Mouse (Mus musculus) layer of hippocampus, adult 11-12 months (tissue): ENCODE data around the gene Gm15056.

Experiments
- DNase-seq: peaks from one replicate; pipeline ENCODE4 v3.0.0; 2022; ENCODE audit warnings: low spot score

Gene Gm15056

DNA sequence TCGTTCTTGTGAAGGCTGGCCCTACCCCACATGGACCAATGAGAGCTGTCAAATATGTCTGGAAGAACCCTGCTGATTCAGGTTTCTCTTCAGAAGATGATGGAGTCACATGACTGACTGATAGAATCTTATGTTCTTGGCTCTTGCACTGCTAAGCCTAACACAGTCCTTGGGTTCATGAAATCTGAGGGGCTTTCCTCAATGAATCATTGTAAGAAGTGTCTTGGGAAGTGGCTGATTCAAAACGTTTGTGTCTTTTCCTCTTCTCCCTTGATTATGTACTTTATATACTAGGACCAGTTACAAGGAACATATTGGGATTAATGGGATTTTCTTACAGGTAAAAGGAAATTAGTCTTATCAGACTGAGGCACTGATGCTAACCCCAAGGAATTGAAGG lies at the start of gene Gm15056:
Gene Gm15056 (minus strand): TSS at position 101 of the 400 bp plus-strand sequence.
- DNase-seq = no peak

DNA sequence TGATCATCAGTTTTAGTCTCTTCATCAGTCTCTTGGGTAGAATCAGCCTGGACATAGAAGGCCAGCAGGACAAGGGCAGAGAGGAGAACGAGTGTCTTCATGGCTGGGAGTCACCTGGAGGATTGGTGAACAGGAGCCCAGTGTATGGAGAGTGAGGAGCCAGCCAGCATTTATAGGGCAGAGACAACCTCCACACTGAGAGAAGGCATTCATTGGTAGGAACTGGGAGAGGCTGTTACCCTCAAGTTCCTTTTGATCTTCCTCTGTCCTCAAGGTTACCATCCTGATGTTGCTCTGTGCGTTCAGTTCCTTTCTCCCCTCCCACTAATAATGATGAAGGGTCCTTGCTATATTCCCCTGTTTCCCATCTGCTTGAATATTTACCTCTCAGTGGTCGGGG lies 42.2 kb upstream of the Gm15056 start, which contains the start of gene AY761185:
Gene AY761185 (minus strand): TSS at position 101 of the 400 bp plus-strand sequence.
- DNase-seq = no peak

GRCm38 (mm10) chr8:20921971-20922370 lies 19.5 kb upstream of the Gm15056 start, which contains the start of gene Gm6040:
TSS of gene Gm6040 (minus strand) at chr8:20922071.
- DNase-seq = no peak

DNA sequence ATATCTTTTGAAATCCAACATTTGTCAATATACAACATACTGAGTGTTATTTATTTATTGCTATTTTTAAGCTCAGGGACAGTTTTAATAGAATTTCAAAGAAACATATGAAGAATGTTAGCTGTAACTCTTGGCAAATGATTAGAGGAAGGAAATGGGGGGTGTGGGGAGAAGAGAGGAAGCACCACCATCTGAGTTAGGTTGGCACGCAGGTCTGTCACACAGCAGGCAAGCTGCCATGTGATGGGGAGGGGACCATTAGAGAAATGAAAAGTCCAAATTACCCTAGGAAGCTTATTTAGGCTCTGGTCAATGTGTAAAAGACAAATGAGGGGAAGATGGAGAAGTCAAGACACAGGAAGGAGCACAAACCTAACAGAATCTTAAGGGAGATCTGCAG lies 9.9 kb upstream of the Gm15056 start:
- no peak for DNase-seq

DNA sequence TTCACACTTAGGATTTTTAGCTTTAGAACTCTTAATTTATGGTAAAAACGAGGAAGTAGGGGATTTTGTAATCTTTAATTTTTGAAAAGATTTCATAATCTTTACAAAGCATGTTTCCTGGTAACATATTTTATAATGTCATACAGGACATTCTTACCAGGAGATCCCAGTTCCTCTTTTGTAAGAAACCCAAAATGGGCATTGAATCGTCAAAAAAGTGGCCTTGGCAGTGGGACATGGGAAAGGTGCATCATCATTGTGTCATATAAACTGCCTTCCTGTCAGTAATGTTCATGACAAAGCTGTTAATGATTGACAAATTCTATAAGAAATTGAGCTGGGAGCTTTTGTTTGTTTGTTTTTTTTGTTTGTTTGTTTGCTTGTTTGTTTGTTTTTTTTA lies 5.8 kb upstream of the Gm15056 start:
- DNase-seq = no peak

GRCm38 (mm10) chr8:20907119-20907518 lies 4.7 kb upstream of the Gm15056 start:
- no peak for DNase-seq

DNA sequence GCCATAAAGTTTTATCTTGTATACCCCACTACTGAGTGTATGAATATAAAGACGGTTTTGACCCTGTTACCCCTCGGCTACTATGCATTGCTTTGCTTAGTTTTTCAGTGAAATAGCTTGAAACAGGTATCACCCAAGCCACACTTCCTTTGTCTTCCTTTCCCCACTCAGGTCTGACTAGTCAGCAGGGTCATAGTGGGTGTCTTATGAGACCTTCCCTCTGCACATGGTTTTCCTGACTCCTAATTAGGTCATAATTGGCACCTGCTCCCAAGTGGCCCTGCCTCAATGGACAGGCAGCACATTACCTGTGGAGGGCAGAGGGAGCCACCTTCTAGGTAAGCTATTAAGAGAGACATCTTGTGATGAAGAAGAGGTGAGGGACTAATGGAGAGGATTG lies 10.1 kb downstream of the Gm15056 start, which contains the start of gene Defb33:
Gene Defb33 (plus strand): TSS at position 301 of the 400 bp plus-strand sequence.
- no peak for DNase-seq

DNA sequence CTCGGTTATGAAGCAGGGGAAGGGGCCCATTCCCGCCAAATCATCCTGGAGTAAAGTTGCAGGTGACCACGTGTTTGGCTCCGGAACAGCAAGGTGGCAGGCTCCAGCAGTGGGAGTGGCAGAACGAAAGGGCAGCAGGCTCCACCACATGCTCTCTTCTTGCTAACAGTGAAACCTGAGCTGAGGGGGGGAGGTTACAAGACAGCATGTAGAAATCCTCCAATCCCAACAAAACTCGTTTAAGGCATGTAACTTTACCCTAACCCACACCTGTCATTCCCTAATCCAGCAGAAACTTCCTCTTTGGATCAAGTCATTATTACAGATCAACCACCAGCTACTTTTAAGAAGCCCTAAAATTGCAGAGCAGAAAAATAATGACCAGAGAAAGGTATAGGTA lies 27.8 kb downstream of the Gm15056 start:
- no peak for DNase-seq
